Mouse (Mus musculus): ENCODE measurements at regions not wholly inside any gene's neighbourhood (a gene's known extent, or its start where the extent isn't known, plus 50 kb on each side); places are given as distances from the start of the nearest gene placed in this dataset.
A peak's percentile ranks its signal among the peaks of the same experiment; 100 is the strongest.

DNA sequence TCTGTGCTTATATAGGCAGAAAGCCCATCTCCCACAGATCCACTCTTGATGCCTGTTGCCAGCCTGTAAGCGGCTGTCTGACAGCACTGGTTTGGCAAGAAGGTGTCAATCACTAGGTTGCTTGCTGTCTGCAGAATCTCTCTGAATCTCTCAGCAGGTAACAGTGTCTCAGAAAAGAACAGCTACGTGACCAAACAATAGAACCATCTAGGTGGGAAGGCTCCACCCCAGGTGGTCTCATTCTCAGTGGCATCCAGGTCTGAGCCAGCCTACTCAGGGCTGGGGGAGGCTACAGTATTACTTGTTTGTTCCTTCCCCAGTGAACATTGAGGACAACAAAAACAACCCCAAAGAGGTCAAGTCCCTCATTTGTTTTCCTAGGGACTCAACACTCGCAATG lies 523.6 kb downstream of the Tox3 start:
- WGBS = 47% methylated on average over 3 of the region's 3 CpGs
- no peak for DNase-seq
- no peaks in the 10 kb centered on the region for H3K36me3 ChIP-seq (ENCODE audit: control insufficient read depth, insufficient read depth, low read length)
- no peak overlapping the region for H3K27ac ChIP-seq (ENCODE audit: insufficient read depth, low read depth, low read length)
- no peak overlapping the region for H3K4me3 ChIP-seq (ENCODE audit: insufficient read depth, low read depth, low read length)
- no peak for TF ChIP-seq POLR2A (IDR thresholded peaks at IDR 0.05; ENCODE audit: low read depth, low read length)
- TF ChIP-seq CTCF (conservative IDR thresholded peaks at IDR 0.05; ENCODE audit: insufficient read depth, insufficient read length, low read depth, low read length) = no peak
- no peaks in the 10 kb centered on the region for H3K4me1 ChIP-seq (ENCODE audit: control insufficient read depth, insufficient read depth, low read length)
- no peaks in the 10 kb centered on the region for H3K27me3 ChIP-seq (replicated peaks; ENCODE audit: control insufficient read depth, insufficient read depth, low read length)

- Histone ChIP-seq H3K27ac (ENCODE audit: insufficient read depth, low read depth, low read length) (no peak overlapping the region), H3K27me3 (replicated peaks; ENCODE audit: control insufficient read depth, insufficient read depth, low read length) (no peaks in the 10 kb centered on the region), H3K36me3 (ENCODE audit: control insufficient read depth, insufficient read depth, low read length) (no peaks in the 10 kb centered on the region), H3K4me3 (ENCODE audit: insufficient read depth, low read depth, low read length) (no peak overlapping the region), H3K4me1 (ENCODE audit: control insufficient read depth, insufficient read depth, low read length) (no peaks in the 10 kb centered on the region)
- DNase-seq = no peak
- TF ChIP-seq POLR2A (IDR thresholded peaks at IDR 0.05; ENCODE audit: low read depth, low read length) = no peak
- no peak for TF ChIP-seq CTCF (conservative IDR thresholded peaks at IDR 0.05; ENCODE audit: insufficient read depth, insufficient read length, low read depth, low read length)
Observed at GRCm38 (mm10) chr8:89823631-89824030, 524.5 kb downstream of the Tox3 start.

GRCm38 (mm10) chr8:89812036-89812711 lies 536.0 kb downstream of the Tox3 start:
- H3K27me3 ChIP-seq (replicated peaks; ENCODE audit: control insufficient read depth, insufficient read depth, low read length) = no peaks in the 10 kb centered on the region
- H3K36me3 ChIP-seq (ENCODE audit: control insufficient read depth, insufficient read depth, low read length) = no peaks in the 10 kb centered on the region
- H3K27ac ChIP-seq (ENCODE audit: insufficient read depth, low read depth, low read length) = no peak overlapping the region
- no peak overlapping the region for H3K4me3 ChIP-seq (ENCODE audit: insufficient read depth, low read depth, low read length)
- 71% methylated on average over 4 of the region's 4 CpGs for WGBS
- no peak for DNase-seq
- no peak for TF ChIP-seq CTCF (conservative IDR thresholded peaks at IDR 0.05; ENCODE audit: insufficient read depth, insufficient read length, low read depth, low read length)
- no peak for TF ChIP-seq POLR2A (IDR thresholded peaks at IDR 0.05; ENCODE audit: low read depth, low read length)
- H3K4me1 ChIP-seq (ENCODE audit: control insufficient read depth, insufficient read depth, low read length) = no peaks in the 10 kb centered on the region

GRCm38 (mm10) chr8:89788296-89788695 lies 559.8 kb downstream of the Tox3 start:
- WGBS = 81% methylated on average over 10 of the region's 10 CpGs
- Histone ChIP-seq H3K4me1 (ENCODE audit: control insufficient read depth, insufficient read depth, low read length) (peaks cover 10% of the 10 kb centered on the region), H3K4me3 (ENCODE audit: insufficient read depth, low read depth, low read length) (no peak overlapping the region), H3K27me3 (replicated peaks; ENCODE audit: control insufficient read depth, insufficient read depth, low read length) (no peaks in the 10 kb centered on the region), H3K27ac (ENCODE audit: insufficient read depth, low read depth, low read length) (no peak overlapping the region), H3K36me3 (ENCODE audit: control insufficient read depth, insufficient read depth, low read length) (no peaks in the 10 kb centered on the region)
- TF ChIP-seq CTCF (conservative IDR thresholded peaks at IDR 0.05; ENCODE audit: insufficient read depth, insufficient read length, low read depth, low read length) (no peak), POLR2A (IDR thresholded peaks at IDR 0.05; ENCODE audit: low read depth, low read length) (no peak)
- DNase-seq = no peak

GRCm38 (mm10) chr8:89787050-89787905 lies 560.9 kb downstream of the Tox3 start:
- Histone ChIP-seq H3K36me3 (ENCODE audit: control insufficient read depth, insufficient read depth, low read length) (no peaks in the 10 kb centered on the region), H3K4me3 (ENCODE audit: insufficient read depth, low read depth, low read length) (no peak overlapping the region), H3K4me1 (ENCODE audit: control insufficient read depth, insufficient read depth, low read length) (peaks cover 10% of the 10 kb centered on the region), H3K27me3 (replicated peaks; ENCODE audit: control insufficient read depth, insufficient read depth, low read length) (no peaks in the 10 kb centered on the region), H3K27ac (ENCODE audit: insufficient read depth, low read depth, low read length) (0 out of 2 replicates have a peak overlapping the region, but pooled peaks have one; percentile 12)
- no peak for TF ChIP-seq POLR2A (IDR thresholded peaks at IDR 0.05; ENCODE audit: low read depth, low read length)
- peak; percentile 65 for DNase-seq
- WGBS = 46% methylated on average over 17 of the region's 17 CpGs

GRCm38 (mm10) chr8:89785011-89785410 lies 563.1 kb downstream of the Tox3 start:
- peak; percentile 82 for DNase-seq
- WGBS = 8% methylated on average over 7 of the region's 7 CpGs
- H3K4me1 ChIP-seq (ENCODE audit: control insufficient read depth, insufficient read depth, low read length) = peaks cover 10% of the 10 kb centered on the region
- no peaks in the 10 kb centered on the region for H3K36me3 ChIP-seq (ENCODE audit: control insufficient read depth, insufficient read depth, low read length)
- H3K27me3 ChIP-seq (replicated peaks; ENCODE audit: control insufficient read depth, insufficient read depth, low read length) = no peaks in the 10 kb centered on the region
- no peak overlapping the region for H3K4me3 ChIP-seq (ENCODE audit: insufficient read depth, low read depth, low read length)
- no peak for TF ChIP-seq POLR2A (IDR thresholded peaks at IDR 0.05; ENCODE audit: low read depth, low read length)
- TF ChIP-seq CTCF (conservative IDR thresholded peaks at IDR 0.05; ENCODE audit: insufficient read depth, insufficient read length, low read depth, low read length) = peak; percentile 57
- no peak overlapping the region for H3K27ac ChIP-seq (ENCODE audit: insufficient read depth, low read depth, low read length)

- no peak overlapping the region for H3K4me3 ChIP-seq (ENCODE audit: insufficient read depth, low read depth, low read length)
- H3K27ac ChIP-seq (ENCODE audit: insufficient read depth, low read depth, low read length) = no peak overlapping the region
- WGBS = 74% methylated on average over 5 of the region's 5 CpGs
- H3K27me3 ChIP-seq (replicated peaks; ENCODE audit: control insufficient read depth, insufficient read depth, low read length) = no peaks in the 10 kb centered on the region
- TF ChIP-seq POLR2A (IDR thresholded peaks at IDR 0.05; ENCODE audit: low read depth, low read length) (no peak), CTCF (conservative IDR thresholded peaks at IDR 0.05; ENCODE audit: insufficient read depth, insufficient read length, low read depth, low read length) (no peak)
- peaks cover 10% of the 10 kb centered on the region for H3K4me1 ChIP-seq (ENCODE audit: control insufficient read depth, insufficient read depth, low read length)
- no peak for DNase-seq
- no peaks in the 10 kb centered on the region for H3K36me3 ChIP-seq (ENCODE audit: control insufficient read depth, insufficient read depth, low read length)
Observed at GRCm38 (mm10) chr8:89783311-89783710, 564.8 kb downstream of the Tox3 start.

All from kidney, adult 2 months (tissue).